Mouse (Mus musculus) brain, embryonic 18.5 days (tissue): Measurements from ENCODE around the gene Uck1.

ENCODE experiments used
- DNase-seq: peaks from one replicate; pipeline ENCODE4 v3.0.0-alpha.2; 2012; ENCODE audit warnings: low read depth, low spot score

Uck1 gene

GRCm38 (mm10) chr2:32219501-32219900, 40.5 kb downstream of the Uck1 start:
- DNase-seq = no peak

- no peak for DNase-seq
These were observed 41.2 kb downstream of the Uck1 start for GRCm38 (mm10) chr2:32218541-32219334.

- DNase-seq = no peak
These were observed 41.8 kb downstream of the Uck1 start for GRCm38 (mm10) chr2:32218113-32218512.

- no peak for DNase-seq
These were observed 42.3 kb downstream of the Uck1 start for GRCm38 (mm10) chr2:32217656-32218055.

GRCm38 (mm10) chr2:32216506-32216905, 43.5 kb downstream of the Uck1 start:
- DNase-seq = no peak

- DNase-seq = no peak
These were observed 44.4 kb downstream of the Uck1 start for GRCm38 (mm10) chr2:32215576-32215975.

- no peak for DNase-seq
These were observed 47.0 kb downstream of the Uck1 start for GRCm38 (mm10) chr2:32213000-32213399.

GRCm38 (mm10) chr2:32211689-32212088, 48.3 kb downstream of the Uck1 start:
- no peak for DNase-seq

GRCm38 (mm10) chr2:32207682-32208081, 52.3 kb downstream of the Uck1 start:
- no peak for DNase-seq
